Mouse (Mus musculus) hindbrain, embryonic 10.5 days (tissue): ENCODE results near the gene Col9a2. TPM values are rescaled to one million over a fixed set of nuclear protein-coding genes. Genes with fewer than 3 reads are reported as not detected.

ENCODE experiments used
- DNase-seq: peaks from one replicate; pipeline ENCODE4 v3.0.0-alpha.2; 2017; ENCODE audit warnings: low spot score
- H3K27ac ChIP-seq: fragments of 300-500 bp; sonication (generic); 2 replicates; pipeline ENCODE4 v1.5.1; 2016; ENCODE audit warnings: mild to moderate bottlenecking, moderate library complexity
- H3K27me3 ChIP-seq: fragments of 300-500 bp; sonication (generic); 2 replicates; pipeline ENCODE4 v1.6.1; 2016; ENCODE audit warnings: mild to moderate bottlenecking; ENCODE audit not compliant: poor library complexity, insufficient read depth, severe bottlenecking
- H3K36me3 ChIP-seq: fragments of 300-500 bp; sonication (generic); 2 replicates; pipeline ENCODE4 v1.6.1; 2016; ENCODE audit warnings: mild to moderate bottlenecking, moderate library complexity
- H3K4me1 ChIP-seq: fragments of 300-500 bp; sonication (generic); replicated peaks from 2 replicates; pipeline ENCODE4 v1.6.1; 2016; ENCODE audit warnings: mild to moderate bottlenecking
- H3K4me3 ChIP-seq: fragments of 300-500 bp; sonication (generic); 2 replicates; pipeline ENCODE4 v1.5.1; 2016; ENCODE audit warnings: mild to moderate bottlenecking, moderate library complexity
- H3K9me3 ChIP-seq: fragments of 300-500 bp; sonication (generic); 2 replicates; pipeline ENCODE4 v1.6.1; 2016; ENCODE audit warnings: mild to moderate bottlenecking, moderate library complexity
- WGBS: fragments of 180-500 bp; shearing (Covaris S2); methylation state at CpG from one replicate; pipeline ENCODE4 v1.1.7; 2016; 5-methylcytosine and 5-hydroxymethylcytosine counted together
- polyA plus RNA-seq: library from polyadenylated mRNA; unstranded; fragments of >200 nt; fragmentation: Nextera tagmentation; extraction: Ambion mirVana; gene quantifications from 2 replicates; pipeline ENCODE4 v1.2.1, GENCODE M21; 2016

Gene Col9a2
- polyA plus RNA-seq, result 6.4 and 6.5 TPM in 2 replicates

DNA sequence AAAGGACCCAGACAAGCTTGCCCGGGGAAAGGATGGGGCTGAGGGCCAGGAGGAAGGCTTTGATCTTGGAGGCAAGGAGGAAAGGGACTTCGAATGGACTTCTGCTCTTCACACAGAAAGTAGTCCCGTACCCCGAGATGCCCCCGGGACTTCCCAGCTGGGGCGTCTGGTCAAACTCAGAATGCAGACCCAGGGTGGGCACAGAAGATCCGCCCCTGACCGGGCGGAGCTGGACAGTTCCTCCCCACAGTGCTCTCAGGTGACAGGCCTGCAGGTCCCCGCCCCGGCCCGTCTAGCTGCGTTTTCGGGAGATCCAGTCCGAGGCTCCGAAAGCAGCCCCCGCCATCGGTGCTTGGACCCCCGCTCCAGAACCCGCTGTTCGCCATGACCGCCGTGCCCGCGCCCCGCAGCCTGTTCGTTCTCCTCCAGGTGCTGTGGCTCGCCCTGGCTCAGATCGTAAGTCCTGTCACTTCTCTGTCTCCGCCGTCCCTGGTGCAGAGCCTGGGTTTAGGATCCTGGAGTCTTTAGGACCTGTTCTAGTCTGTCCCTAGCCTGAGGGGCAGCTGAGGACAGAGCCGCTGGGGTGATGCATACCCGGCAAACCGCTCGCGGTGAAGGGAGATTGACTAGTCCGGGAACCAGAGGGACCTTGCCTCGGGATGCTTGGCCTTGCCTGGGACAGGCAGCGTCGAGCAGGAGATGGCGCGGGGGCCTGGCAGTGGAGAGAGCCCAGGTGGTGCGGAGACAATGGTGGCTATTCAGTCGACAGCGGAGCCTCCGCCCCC, at the start of gene Col9a2:
Gene Col9a2 (plus strand): TSS at position 55 of the 785 bp plus-strand sequence.
- peak; percentile 53 for DNase-seq
- Histone ChIP-seq H3K4me1 (peaks cover 37% of the 10 kb centered on the region), H3K36me3 (no peaks in the 10 kb centered on the region), H3K4me3 (peak within 1 kb of the TSS; percentile 57), H3K9me3 (no peaks in the 10 kb centered on the region), H3K27ac (peak within 1 kb of the TSS; percentile 85), H3K27me3 (peaks cover 34% of the 10 kb centered on the region)
- 3% methylated on average over 46 of the region's 46 CpGs for WGBS

DNA sequence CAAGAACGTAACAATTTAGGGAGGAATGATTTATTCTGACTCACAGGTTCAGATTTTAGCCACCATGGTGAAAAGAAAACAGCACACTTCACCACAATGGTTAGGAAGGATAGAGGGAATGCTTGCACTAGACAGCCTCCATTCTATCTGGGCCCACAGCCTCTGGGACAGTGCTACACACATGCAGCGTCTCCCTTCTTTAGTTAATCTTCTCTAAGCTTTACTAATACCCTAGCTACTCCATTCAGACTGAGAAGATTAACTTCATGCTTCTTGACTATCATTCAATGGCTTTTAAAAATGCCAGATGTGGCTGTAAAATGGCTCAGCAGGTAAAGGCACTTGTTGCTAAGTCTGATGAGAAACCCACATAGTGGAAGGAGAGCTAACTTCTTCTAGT, 46.9 kb upstream of the Col9a2 start:
- no peaks in the 10 kb centered on the region for H3K27me3 ChIP-seq

DNA sequence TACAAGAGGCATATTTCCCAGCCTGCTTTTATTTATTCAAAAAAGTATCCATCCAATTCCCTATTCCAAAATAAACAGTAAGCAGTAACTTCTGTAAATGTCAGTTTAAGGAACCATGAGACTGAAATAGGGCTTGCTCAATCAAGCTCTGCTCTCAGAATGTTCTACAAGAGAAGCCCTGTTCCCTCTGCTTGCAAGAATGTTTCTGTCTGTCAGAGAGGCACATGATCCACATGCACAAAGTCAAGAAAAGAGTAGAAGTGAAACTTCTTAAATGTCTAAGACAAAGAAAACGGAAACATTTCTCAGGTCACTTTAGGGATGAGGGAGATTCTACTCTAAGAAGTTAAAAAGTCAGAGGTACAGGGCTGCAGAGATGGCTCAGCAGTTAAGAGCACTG, 46.2 kb upstream of the Col9a2 start:
- no peak for DNase-seq
- 95% methylated on average over 1 of the region's 1 CpGs for WGBS
- no peaks in the 10 kb centered on the region for H3K27me3 ChIP-seq

More for the DNA sequence above, 46.9 kb upstream of the Col9a2 start:
- no peak overlapping the region for H3K27ac ChIP-seq
- 78% methylated on average over 2 of the region's 2 CpGs for WGBS
- no peak overlapping the region for H3K4me3 ChIP-seq
- no peaks in the 10 kb centered on the region for H3K4me1 ChIP-seq
- H3K36me3 ChIP-seq, result no peaks in the 10 kb centered on the region
- peaks cover 4% of the 10 kb centered on the region; the same call in 1 of the 2 replicates for H3K9me3 ChIP-seq
- no peak for DNase-seq

DNA sequence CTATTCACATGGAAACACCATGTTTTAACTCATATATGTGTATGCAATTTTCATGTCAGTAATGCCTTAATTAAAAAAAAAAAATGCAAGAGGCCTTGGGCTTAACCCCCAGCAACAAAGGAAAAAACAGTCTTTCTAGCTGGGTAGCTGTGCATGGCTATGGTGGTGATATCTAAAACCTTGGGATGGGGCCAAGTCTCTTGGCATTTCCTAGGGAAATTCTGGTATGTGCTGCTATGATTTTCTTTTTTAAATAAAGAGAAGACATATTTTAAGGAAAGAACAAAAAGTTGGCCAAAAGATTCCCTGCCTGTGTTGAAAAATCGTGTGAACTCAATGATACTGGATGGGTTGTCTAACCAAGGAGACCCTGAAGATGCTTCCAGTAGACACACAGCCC, 43.3 kb upstream of the Col9a2 start:
- WGBS, result 86% methylated on average over 1 of the region's 1 CpGs
- no peaks in the 10 kb centered on the region for H3K36me3 ChIP-seq
- DNase-seq, result no peak
- no peak overlapping the region for H3K4me3 ChIP-seq
- no peaks in the 10 kb centered on the region for H3K4me1 ChIP-seq
- no peaks in the 10 kb centered on the region for H3K27me3 ChIP-seq
- no peaks in the 10 kb centered on the region for H3K9me3 ChIP-seq
- no peak overlapping the region for H3K27ac ChIP-seq

More for the DNA sequence above, 46.2 kb upstream of the Col9a2 start:
- Histone ChIP-seq H3K36me3 (no peaks in the 10 kb centered on the region), H3K4me1 (no peaks in the 10 kb centered on the region), H3K27ac (no peak overlapping the region), H3K9me3 (peaks cover 4% of the 10 kb centered on the region; the same call in 1 of the 2 replicates), H3K4me3 (no peak overlapping the region)

DNA sequence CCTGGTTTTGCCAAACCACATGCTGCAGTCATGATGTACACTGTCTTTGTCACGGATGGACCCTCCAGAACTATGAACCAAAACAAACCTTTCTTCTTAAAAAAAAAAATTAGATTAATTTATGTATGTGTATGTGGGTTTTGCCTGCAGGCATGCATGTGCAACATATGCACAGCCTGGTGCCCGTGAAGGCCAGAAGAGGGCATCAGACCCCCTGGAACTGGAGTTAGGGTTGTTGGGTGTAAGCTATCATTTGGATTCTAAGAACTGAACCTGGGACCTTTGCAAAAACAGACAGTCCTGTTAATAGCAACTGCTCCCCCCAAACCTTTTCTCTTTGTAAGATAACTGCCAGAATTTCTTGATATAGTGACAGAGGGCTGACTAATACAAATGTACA, 38.1 kb upstream of the Col9a2 start:
- H3K9me3 ChIP-seq, result no peaks in the 10 kb centered on the region
- H3K27ac ChIP-seq, result no peak overlapping the region
- H3K27me3 ChIP-seq, result peaks cover 5% of the 10 kb centered on the region; the same call in 1 of the 2 replicates
- H3K4me3 ChIP-seq, result no peak overlapping the region
- 80% methylated on average over 2 of the region's 2 CpGs for WGBS
- no peaks in the 10 kb centered on the region for H3K36me3 ChIP-seq
- DNase-seq, result no peak
- peaks cover 33% of the 10 kb centered on the region for H3K4me1 ChIP-seq

DNA sequence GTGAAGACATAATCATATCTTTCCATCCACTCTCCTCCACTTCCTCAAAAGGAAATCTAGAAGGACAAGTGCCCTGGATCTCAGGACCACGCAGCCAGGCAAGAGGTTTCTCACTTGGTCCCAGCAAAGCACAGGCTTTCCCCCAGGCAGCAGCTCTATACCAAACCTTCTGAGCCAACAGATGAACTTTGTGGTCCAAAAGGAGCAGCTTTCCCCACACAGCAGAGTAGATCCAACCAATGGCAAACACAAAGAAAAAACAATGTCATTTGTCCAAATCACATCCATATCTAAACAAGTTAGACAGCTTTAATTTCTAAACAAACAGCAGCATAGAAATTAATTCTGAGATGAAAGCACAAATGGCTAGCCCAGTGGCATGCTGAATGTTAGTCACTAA, 37.5 kb upstream of the Col9a2 start:
- Histone ChIP-seq H3K27ac (peak overlapping the region; percentile 71; the same call in 1 of the 2 replicates), H3K4me3 (no peak overlapping the region), H3K27me3 (peaks cover 5% of the 10 kb centered on the region; the same call in 1 of the 2 replicates), H3K36me3 (no peaks in the 10 kb centered on the region), H3K9me3 (no peaks in the 10 kb centered on the region), H3K4me1 (peaks cover 33% of the 10 kb centered on the region)
- DNase-seq, result no peak
- 79% methylated on average over 1 of the region's 1 CpGs for WGBS

DNA sequence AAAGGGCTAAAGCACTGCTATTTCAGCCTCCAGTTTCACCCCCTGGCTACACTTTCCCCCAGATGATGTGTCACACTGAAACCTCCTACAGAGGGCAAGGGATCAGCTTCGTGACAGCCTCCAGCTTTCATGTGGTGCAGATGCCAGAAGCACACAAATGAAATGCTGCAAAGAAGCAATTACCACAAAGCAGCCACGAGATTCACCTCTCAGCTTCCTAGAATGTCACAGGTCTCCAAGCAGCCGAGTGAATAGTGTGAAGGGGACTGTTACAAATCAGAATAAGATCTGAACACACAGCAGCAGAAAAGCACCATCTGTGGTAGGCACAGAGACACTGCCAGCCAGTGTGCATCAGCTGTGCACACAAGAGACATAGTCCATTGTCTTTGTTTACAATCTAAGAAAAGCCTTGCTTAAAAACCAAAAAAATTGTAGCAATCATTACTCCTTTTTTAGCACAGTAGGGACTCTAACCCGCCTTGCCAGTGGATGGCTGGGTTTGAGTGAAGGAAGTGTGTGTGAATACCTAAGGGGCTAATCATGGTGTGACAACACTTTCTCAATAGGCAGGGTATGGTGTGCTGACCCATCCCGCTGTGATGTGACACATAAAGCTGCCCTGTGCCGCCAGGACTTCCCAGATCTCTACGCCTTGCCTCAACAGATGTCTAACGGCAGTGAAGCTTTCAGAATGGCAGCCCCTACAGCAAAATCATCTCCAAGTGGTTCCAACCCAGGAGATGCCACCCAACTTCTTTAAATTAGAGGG, 36.6 kb upstream of the Col9a2 start:
- Histone ChIP-seq H3K36me3 (no peaks in the 10 kb centered on the region), H3K27ac (peak overlapping the region; percentile 71), H3K27me3 (peaks cover 5% of the 10 kb centered on the region; the same call in 1 of the 2 replicates), H3K4me3 (peak overlapping the region; percentile 5; the same call in 1 of the 2 replicates), H3K4me1 (peaks cover 33% of the 10 kb centered on the region), H3K9me3 (no peaks in the 10 kb centered on the region)
- 13% methylated on average over 8 of the region's 8 CpGs for WGBS
- DNase-seq, result peak; percentile 53

DNA sequence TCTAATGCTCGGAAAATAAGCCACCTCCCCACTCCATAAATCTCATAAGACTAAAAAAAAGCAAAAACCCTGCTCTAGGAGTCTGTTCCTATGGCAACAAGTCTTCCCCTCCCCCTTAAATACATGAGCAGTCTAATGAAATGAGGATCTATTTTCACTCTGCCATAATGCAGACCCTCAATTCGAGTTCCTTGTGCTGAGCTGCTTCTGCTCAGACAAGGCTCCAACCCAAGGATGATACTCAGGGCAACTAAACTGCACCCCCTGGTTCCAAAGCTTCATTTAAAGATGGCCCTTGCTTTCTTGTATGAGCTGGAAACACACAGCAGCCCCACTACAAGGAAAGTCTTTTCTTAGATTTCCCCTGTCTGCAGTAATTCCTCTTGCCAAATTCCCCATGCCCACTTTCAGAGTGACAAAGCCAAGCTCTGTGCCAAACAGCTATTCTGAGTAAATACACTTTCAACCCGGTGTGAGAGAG, 35.5 kb upstream of the Col9a2 start:
- 46% methylated on average over 3 of the region's 3 CpGs for WGBS
- H3K4me3 ChIP-seq, result no peak overlapping the region
- H3K27ac ChIP-seq, result peak overlapping the region; percentile 53
- H3K9me3 ChIP-seq, result no peaks in the 10 kb centered on the region
- no peaks in the 10 kb centered on the region for H3K36me3 ChIP-seq
- peaks cover 5% of the 10 kb centered on the region; the same call in 1 of the 2 replicates for H3K27me3 ChIP-seq
- no peak for DNase-seq
- H3K4me1 ChIP-seq, result peaks cover 33% of the 10 kb centered on the region

DNA sequence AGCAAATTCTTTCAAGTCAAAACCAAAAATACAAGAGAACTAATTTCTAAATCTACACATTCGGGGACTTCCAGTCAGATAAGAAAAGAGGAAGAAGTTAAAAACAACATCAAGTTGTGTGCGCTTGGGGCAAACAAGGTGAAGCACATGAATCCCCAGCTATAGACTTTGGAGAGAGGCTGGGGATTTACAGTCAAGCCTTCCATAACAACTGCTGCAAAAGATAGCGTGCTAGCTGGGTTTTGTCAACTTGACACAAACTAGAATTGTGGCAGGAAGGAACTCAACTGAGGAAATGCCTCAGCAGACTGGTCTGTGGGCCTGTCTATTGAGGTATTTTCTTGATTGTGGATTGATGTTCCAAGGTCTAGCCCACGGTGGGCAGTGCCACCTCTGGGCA, 34.5 kb upstream of the Col9a2 start:
- DNase-seq, result no peak
- Histone ChIP-seq H3K4me1 (peaks cover 33% of the 10 kb centered on the region), H3K9me3 (no peaks in the 10 kb centered on the region), H3K27ac (no peak overlapping the region), H3K27me3 (peaks cover 5% of the 10 kb centered on the region; the same call in 1 of the 2 replicates), H3K36me3 (no peaks in the 10 kb centered on the region), H3K4me3 (no peak overlapping the region)
- 86% methylated on average over 4 of the region's 4 CpGs for WGBS

DNA sequence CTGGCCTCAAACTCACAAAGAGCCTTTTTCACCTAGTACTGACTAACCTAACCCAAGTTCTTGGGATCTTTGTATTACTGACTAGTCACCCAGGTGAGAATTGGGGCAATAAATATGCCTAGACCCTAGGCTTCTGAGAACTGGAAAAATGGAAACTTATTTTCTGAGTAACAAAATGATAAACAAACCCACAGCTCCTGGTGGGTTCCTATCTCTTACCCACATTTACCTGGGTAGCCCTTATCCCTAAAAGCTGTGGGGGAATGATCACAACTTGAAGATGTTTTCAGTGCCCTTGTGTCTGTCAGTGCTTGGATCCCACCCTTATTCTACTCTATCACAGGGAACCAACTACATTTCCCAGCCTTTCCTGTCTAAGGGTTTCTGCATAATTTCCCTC, 32.2 kb upstream of the Col9a2 start:
- H3K4me3 ChIP-seq, result no peak overlapping the region
- no peaks in the 10 kb centered on the region for H3K9me3 ChIP-seq

DNA sequence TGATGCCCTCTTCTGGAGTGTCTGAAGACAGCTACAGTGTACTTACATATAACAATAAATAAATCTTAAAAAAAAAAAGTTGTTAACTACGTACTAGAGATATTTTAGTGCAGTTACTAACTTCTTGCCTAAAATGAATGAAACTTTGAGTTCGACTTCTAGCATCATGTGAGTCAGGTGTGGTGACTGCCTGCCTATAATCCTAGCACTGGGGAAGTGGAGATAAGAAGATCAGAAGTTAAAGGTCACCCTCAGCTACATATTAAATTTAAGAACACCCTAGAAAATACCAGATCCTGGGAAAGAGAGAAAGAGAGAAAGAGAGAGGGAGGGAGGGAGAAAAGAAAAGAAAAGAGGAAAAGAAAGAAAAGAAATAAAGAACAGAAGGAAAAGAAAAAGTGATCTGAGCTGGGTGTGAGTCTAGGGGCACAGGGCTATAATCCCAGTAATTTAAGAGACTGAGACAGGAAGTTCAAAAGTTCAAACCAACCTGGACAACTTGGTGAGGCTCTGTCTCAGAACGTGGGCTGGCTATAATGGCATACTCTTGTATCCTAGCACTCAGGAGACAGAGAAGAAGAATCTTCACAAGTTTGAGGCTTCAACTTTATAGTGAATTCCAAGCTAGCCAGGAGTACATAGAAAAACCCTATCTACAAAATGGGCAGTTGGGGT, 31.0 kb upstream of the Col9a2 start:
- H3K27me3 ChIP-seq, result peaks cover 5% of the 10 kb centered on the region; the same call in 1 of the 2 replicates
- 88% methylated on average over 3 of the region's 3 CpGs for WGBS
- DNase-seq, result no peak
- no peaks in the 10 kb centered on the region for H3K9me3 ChIP-seq
- no peak overlapping the region for H3K4me3 ChIP-seq
- H3K4me1 ChIP-seq, result peaks cover 10% of the 10 kb centered on the region
- no peak overlapping the region for H3K27ac ChIP-seq
- H3K36me3 ChIP-seq, result no peaks in the 10 kb centered on the region

More for the DNA sequence above, 32.2 kb upstream of the Col9a2 start:
- H3K27ac ChIP-seq, result no peak overlapping the region
- DNase-seq, result no peak
- H3K4me1 ChIP-seq, result peaks cover 22% of the 10 kb centered on the region
- H3K27me3 ChIP-seq, result peaks cover 5% of the 10 kb centered on the region; the same call in 1 of the 2 replicates
- no peaks in the 10 kb centered on the region for H3K36me3 ChIP-seq

DNA sequence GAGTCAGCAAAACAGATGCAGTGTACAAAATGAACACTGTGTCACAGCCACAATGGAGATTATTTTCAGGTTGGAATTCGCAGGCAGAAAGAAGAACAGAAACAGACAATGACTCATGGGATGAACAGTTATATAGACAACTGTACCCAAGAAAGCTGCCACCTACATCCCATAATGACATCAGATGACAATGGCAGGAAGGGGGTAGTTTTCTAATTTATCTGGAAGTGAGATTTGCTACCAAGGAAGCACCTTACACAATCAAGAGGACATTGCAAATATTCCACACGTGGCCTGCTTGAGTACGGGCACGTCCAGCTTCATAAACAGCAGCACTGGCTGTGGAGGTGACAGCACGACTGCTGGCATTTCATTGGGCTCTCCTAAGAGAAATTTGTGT, 30.0 kb upstream of the Col9a2 start:
- H3K27ac ChIP-seq, result no peak overlapping the region
- H3K9me3 ChIP-seq, result no peaks in the 10 kb centered on the region
- H3K27me3 ChIP-seq, result peaks cover 5% of the 10 kb centered on the region; the same call in 1 of the 2 replicates
- DNase-seq, result no peak
- peaks cover under 1% of the 10 kb centered on the region for H3K4me1 ChIP-seq
- 88% methylated on average over 5 of the region's 5 CpGs for WGBS
- H3K4me3 ChIP-seq, result no peak overlapping the region
- H3K36me3 ChIP-seq, result no peaks in the 10 kb centered on the region
